Mouse (Mus musculus): ENCODE measurements at regions not wholly inside any gene's neighbourhood (a gene's known extent, or its start where the extent isn't known, plus 50 kb on each side); places are given as distances from the start of the nearest gene placed in this dataset.

DNA sequence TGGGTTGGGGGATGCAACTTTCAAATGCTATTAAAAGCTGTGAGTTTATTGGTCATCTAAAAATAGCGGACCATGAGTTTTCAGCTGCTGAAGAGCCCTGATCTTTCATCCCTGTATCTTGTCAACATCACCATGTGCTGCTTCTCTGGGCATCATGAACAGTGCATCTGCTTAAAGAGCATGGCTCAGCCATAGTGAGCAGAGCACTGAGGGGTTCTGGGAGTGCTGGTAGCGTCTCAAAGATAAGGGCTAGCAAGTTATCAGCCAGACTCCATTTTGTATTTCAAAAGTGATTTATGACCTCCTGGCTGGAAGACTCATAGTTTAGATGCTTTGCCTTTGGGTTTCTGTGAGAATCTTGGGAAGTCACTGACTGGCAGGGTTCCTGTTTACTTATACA is 173.5 kb upstream of the Itga4 start:
- no peak for ATAC-seq (ENCODE audit: low TSS enrichment)

DNA sequence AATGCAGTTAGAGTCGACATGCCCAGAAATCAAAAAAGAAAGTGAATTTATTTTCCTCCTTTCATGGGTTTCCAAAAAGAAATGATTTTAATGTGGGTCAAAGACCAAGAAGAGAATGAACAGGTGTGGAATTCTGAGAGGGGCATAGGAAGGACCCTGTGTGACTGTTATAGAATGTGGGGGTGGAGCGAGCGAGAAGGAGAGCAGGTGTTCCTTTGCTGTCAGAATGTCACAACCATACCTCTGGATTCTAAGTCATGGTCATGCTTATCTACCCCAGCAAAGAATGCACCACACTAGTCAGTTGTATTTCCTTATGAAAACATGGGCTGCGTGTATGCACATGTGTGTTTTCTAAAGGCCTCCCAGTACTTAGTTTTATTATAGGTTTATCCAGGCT is 168.9 kb upstream of the Itga4 start:
- no peak for ATAC-seq (ENCODE audit: low TSS enrichment)

DNA sequence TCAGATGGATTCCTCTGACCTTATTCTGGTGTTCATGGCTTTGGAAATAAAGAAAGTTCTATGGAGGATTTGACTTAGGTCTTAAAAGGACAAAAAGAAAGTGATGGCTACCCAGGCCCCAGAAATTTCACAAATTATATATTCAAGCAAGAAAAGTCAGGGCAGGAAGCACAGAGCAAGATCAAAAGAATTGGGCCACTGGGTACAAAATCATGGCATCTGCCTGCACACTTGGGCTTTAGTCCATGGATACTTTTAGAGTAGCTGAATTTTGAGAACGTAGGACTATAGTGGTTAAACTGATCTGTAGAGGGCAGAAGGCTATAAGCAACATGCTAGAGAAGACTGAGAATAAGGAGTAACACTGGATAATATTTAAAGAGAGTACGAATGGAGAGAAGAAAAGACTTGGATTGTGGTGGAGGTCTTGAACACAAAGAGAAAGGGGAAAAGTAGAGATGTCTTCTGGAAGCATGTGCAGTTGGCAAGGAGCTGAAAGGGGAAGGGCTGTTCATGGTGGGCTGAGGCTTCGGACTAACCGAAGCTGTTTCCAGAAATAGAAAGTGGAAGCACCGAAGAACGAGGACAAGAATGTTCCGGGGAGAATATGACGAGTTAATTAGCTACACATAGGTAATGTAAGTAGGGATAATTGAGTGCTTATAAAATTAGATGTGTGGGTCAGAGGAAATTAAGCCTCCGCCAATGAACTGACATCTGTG is 168.2 kb upstream of the Itga4 start:
- no peak; the same call in 1 of the 2 replicates for ATAC-seq (ENCODE audit: low TSS enrichment)

DNA sequence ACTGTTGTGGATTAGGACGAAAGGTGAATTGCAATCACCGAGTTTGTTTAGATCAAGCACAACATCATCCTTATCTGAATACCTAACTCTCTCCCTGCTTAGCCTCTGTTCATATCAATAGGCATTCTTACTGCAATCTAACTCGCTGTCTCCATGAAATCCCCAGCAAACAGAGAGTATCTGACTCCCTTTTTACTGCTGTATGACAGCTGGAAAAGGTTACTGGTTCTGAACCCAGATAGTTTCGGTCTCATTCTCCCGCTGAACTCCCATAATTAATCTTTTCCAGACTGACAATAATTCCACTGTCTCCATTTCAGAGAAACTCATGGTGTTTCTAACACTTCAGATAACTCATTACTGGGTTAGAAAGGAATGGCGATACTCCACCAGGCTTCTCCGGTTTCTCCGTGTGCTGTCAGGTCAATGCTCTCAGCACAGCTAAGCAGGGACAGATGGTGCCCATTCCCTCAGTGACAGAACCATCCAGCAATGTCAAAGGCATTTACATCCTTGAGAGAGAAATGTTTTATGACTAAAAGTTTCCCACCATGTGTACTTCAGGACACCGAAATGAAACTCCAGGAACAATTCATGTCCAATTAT is 167.5 kb upstream of the Itga4 start:
- ATAC-seq (ENCODE audit: low TSS enrichment), result no peak

DNA sequence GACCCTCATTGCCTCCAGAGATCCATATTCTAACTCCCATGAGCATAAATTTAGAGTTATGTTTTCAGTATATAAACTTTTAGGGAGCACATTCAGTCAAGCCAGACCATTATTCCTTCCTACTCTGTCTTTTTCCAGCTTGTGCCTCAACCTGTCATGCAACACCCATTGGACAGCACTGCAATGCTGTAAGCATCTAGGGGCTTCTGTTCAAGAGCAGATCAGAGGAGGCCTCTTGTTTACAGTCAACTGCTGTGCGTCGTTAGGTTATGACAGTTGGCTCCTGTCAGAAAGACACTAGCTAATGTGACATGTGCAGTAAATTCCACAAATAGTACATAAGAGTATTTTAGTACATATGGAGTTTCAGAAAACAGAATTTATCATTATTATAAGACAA is 165.0 kb upstream of the Itga4 start:
- ATAC-seq (ENCODE audit: low TSS enrichment), result no peak

DNA sequence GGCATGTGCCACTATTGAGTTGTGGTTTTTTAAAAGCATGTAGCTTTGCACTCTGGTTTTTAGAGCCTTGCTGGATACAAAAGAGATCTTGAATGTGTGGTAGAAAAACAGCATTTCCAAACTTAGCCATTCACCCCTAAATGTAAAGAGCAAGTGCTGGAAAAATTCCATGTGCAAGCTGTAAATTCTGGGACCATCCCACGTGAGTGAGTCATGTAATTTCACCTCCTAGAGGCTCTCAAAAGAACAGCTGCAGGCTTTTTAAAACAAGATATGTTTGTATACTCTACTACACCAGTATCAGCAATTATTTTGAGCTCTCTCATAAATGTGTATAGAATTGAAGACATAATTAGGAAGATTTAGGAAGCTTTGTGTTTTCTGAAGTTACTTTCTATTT is 160.9 kb upstream of the Itga4 start:
- ATAC-seq (ENCODE audit: low TSS enrichment), result peak; percentile 97

DNA sequence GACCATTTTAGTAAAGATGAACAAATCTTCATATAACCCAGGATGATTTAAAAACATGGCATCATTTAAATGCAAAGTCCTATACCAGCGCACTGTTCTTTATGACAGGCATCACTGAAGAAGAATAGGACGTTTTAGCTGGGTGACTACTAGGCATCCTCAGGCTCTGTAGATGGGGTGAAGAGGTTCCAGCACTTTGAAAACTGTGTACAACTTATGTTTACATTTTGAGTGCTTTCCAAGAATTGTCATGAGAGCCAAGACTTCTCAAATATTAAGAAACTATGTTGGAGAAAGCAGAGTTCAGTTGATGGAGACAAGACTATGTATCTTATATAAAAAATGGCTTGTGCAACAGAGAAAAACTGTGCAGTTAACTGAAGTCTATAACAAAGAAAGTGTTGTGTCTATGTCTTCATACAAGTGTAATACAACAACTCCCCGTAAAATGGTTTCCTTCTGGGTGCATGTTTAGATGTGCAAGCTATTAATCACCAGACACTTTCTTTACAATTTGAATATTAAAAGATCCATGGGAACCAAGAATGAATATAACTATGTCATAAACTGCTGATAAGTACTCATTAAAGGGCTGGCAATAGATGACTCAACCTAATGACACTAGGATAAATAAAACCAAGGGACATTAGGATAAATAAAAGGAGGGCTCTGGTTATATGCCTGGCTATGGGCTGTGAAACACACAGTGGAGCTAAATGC is 158.5 kb upstream of the Itga4 start:
- no peak for ATAC-seq (ENCODE audit: low TSS enrichment)

DNA sequence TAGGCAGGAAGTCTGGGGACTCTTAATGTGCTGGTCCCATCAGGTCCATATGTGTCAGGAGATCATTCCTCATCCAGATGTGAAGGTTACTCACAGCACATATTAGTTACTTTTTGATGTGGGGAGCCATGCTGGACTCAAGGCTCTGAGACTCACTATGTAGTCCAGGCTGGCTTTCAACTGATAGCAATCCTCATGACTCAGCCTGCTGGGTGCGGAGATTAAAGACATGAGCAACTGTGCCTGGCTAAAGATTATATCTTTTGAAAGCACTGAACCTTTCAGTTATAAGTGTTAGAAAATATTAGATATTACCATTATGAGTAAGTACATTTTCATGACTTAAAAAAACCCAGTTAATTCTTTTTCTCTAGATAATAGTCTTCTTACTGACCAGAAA is 155.6 kb upstream of the Itga4 start:
- no peak for ATAC-seq (ENCODE audit: low TSS enrichment)

DNA sequence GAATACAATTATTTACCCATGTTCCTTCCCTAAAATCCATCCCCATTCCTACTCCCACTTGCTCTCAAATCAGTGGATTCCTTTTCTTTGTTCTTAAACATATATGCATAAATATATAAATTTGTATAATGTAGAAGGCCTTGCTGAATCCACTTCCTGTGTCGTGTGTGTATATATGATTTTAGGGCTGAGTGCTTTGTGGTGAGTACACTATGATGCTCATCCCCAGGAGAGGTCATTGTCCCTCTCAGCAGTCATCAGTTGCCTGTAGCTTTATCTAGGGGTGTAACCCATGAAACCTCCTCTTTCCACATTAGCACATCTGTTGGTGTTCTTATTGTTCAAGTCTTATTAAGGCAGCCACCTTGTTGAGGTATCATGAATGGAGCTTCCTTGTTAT is 143.6 kb upstream of the Itga4 start:
- no peak for ATAC-seq (ENCODE audit: low TSS enrichment)

DNA sequence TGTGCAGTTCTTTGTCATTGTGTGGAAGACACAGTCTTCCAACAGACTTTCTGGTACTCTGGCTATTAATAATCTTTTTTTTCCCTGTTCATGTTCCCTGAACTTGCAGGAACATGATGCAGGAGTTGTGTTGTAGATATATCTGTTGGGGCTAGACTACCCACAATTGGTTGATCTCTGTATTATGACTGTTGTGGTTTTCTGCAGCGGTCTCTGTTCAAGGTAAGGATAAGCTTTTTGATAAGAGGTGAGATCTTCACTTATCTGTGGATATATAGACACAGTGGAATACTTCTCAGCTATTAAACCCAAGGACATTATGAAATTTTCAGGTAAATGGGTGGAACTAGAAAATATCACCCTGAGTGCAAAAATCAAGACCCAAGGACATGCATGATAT is 143.2 kb upstream of the Itga4 start:
- ATAC-seq (ENCODE audit: low TSS enrichment), result no peak

DNA sequence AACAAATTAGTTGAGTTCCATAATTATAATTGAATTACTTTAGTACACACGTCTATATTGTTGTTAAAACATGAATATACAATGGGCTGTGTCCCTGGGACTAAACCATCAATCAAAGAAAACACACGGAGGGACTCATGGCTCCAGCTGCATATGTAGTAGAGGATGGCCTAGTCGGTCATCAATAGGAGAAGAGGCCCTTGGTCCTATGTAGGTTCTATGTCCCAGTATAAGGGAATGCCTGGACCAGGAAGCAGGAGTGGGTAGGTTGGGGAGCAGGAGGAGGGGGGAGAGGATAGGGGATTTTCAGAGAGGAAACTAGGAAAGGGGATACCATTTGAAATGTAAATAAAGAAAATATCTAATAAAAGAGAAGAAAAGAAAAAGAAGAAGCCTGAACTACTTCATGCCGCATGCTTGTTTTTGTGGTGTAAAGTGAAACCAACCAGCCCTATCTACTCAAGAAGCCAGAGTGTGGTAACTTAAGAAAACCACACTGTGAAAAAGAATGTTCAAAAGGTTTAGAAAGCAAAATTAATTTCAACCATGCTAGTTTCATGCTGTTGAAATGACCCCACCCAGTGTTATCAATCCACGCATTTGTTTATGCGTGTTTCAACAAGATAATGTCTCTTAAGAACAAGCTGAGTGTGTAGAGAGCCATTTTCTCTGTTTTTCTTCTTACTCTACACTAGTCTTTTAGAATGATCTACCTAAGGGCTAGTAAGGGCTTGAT is 134.4 kb upstream of the Itga4 start:
- ATAC-seq (ENCODE audit: low TSS enrichment), result no peak

DNA sequence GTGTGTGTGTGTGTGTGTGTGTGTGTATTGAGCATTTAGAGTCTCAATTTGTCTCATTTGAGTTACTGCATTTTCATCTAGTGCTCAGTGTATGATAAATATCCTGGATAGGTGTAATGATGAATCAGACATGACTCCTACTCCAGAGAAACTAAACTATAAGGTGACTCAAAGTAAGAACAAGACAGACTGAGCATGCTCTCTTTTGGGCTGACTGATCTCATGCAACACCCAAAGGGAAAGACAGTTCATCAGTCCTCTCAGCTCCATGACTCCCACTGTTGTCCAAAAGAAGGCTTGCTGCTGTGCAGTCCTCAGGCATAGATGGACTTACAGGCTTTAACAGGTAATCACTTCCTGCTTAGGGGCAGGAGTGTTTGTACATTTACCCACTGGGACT is 132.7 kb upstream of the Itga4 start:
- ATAC-seq (ENCODE audit: low TSS enrichment), result no peak

DNA sequence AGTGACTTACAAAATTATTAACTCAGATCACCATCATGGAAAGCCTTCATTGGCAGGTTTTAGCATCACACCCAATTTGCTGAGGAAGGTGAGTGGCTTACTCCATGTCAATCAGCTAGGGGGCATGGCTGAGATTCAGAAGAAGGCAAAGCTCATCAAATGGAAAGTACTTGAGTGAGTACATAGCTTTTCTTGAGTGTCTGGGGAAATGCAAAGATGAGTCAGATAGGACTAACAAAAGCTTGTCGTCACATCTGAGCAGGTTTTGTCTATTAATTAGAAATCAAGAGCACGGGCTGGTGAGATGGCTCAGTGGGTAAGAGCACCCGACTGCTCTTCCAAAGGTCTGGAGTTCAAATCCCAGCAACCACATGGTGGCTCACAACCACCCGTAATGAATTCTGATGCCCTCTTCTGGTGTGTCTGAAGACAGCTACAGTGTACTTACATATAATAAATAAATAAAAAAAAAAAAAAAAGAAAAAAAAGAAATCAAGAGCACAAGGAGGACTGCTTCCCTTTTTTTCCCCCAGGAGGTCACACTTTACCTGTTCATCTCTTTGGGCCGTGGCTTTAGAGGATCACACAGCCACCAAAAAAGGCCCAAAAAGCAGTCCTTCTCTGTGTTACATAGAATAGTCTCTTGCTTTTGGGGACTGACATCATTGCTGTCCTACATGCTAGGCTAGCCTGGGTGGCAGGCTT is 130.8 kb upstream of the Itga4 start:
- ATAC-seq (ENCODE audit: low TSS enrichment), result no peak

DNA sequence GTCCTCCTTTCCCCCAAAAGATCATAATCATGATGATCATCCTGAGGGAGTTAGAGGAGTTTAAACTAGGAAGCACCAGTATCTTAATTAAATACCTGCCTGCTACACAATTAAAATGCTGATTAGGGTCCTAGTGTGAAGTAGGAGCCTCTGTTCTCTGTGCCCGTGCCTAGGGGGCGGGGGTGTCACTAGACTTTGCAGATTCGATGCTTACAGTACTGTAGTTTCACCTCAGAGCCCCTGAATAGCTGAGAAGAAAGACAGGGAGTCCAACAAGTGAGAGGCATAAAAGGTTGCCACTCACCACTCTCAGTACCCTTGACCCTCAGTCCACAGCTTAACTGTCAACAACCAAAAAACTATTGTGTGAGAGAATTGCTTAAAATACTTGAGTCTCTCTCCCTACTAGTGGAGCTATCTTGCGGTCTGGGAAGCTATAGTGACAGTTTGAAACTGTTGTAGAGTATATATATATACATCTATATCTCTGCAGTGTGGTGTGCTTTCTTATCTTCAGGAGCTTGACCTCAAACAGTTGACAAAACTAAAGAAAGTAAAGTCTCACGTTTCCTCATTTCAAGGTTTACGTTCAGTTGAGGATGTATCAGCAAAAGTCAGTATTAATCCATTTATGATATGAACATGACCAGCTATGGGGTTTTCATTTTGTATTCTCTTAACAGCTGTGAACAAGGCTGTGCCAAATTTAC is 128.9 kb upstream of the Itga4 start:
- no peak for ATAC-seq (ENCODE audit: low TSS enrichment)

DNA sequence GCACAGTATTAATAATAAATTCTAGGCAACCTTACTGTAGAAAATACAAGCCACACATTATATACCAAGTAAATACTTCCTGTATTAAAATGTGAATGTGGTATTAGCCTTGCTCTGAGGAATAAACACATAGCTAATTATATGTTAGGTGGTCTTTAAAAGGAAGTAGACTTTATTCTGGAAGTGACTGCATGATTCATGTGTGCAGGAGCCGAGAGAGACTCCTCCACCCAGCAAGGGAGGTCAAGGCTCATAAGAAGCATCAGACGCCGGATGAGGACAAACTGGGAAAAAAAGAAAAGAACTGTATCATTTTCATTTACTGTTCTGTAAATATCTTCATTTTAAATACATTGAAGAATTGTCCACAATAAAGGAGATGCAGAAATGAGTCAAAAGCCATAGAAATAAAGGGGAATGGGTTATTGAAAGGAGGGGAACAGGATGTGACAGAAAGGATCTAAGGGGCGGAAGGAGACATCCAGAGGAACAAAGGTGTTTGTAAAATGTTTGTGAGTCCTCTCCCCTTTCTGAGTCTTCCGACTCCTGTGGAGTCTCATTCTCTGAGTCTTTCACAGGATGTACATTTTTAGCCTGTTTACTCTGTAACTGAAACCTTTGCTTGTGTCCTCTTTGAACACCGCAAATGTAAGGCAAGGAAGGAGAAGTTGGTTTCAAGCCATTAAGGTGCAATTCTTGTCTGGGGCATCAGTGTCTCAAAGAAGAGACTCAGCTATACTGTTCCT is 128.1 kb upstream of the Itga4 start:
- ATAC-seq (ENCODE audit: low TSS enrichment), result no peak

DNA sequence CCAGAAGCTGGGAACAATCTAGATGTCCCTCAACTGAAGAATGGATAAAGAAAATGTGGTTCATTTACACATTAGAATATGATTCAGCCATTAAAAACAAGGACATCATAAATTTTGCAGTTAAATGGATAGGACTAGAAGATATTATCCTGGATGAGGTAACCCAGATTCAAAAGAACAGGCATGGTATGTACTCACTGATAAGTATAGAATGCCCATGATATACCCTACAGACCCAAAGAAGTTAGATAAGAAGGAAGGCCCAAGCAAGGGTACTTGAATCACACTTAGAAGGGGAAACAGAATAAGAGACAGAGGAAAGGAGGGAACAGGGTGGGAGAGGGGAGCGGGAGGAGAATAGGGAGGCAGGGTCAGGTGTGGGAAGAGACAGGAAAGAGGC is 127.4 kb upstream of the Itga4 start:
- no peak for ATAC-seq (ENCODE audit: low TSS enrichment)

DNA sequence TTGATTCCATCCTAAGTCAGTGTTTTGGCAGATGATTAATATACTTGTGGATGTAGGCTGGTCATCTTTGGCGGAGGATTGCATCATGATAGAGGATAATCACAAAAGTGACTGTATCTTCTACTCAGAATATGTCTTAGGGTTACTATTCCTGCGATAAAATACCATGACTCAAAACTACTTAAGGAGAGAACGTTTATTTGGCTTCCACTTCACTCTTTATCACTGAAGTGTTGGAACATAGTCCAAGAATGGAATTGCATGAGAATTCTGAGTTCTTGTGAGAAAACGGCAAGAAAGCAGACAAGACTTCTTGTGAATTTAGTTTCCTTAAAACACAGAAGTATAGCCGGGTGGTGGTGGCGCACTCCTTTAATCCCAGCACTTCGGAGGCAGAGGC is 124.6 kb upstream of the Itga4 start:
- ATAC-seq (ENCODE audit: low TSS enrichment), result peak; percentile 55

DNA sequence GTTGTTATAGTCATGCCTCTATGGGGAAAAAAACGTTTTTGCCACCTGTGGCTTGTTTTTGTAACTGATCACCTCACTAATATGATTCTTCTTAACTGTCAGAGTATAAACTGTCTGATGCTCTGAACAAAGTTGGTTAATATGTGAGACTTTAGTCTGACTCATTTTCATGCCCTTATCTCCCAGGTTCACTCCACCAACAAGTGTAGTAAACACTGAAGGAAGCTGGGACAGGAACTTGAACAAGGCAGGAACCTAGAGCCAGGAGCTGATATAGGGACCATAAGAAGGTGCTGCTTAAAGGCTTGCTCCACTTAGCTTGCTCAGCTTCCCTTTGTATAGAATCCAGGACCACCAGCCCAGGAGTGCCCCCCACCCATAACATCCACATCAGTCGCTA is 124.0 kb upstream of the Itga4 start:
- ATAC-seq (ENCODE audit: low TSS enrichment), result no peak

DNA sequence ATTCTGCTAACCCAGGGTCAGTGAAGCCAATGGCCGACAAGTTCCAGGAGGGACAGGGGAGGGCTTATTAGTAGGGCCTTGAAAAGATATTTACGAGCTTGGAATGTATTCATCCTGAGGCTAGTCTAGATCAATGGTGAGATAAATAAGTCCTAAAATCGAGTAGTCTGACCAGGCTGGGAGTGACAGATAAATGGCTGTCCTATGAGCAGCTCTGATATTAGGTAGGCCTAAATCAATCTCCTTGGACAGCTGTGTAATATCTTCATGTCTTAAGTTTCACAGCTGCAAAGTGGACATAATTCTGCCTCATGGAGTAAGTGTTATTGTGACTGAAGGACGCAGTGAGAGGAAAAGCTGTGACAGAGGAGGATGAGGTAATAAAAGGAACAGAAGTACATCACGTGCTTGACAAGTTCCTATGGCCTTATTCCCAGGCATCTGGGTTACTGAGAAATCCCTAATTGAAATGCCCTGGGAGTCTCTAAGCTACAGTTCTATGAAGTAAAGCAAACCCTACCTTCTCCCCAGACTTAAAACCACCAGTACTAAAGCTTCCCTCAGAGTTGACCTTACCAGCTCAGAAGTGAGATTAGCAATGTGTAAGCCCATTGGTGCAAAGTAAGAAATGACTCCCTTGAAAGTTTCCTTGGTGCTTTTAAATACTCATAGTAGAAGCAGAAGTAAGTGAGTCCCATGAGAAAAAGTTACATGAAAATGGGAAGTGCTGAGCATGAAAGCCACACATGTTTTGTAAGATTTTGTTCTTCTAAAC is 123.3 kb upstream of the Itga4 start:
- no peak for ATAC-seq (ENCODE audit: low TSS enrichment)

DNA sequence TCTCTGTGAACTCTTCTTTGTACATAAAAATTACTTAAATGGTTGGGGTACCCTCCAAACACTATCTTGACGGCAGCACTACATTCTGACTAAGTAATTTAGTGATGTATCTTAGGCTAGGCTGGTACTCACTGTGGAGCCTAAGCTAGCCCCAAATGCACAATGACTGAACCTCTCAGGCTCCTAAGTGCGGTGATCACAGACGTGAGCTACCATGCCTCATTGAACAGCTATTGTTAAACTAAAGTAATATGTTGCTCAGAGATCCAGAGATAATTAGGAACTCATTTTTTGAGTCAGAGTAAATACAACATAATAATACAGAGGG is 122.7 kb upstream of the Itga4 start:
- no peak for ATAC-seq (ENCODE audit: low TSS enrichment)
